Mouse (Mus musculus) ES-E14 (cell line): ENCODE results near the gene Eif2s2.

ENCODE experiments used
- CHD2 ChIP-seq: IDR thresholded peaks from 2 replicates; pipeline ENCODE4 v1.6.1; 2014; ENCODE audit warnings: mild to moderate bottlenecking, low read depth, low read length, inconsistent platforms
- MAFK ChIP-seq: IDR thresholded peaks from 2 replicates; pipeline ENCODE4 v1.6.1; 2014; ENCODE audit warnings: mild to moderate bottlenecking, low read depth, low read length, inconsistent platforms; ENCODE audit not compliant: insufficient read depth
- ZC3H11A ChIP-seq: IDR thresholded peaks from 2 replicates; pipeline ENCODE4 v1.6.1; 2012; ENCODE audit warnings: low read depth, mild to moderate bottlenecking, inconsistent platforms, low read length, borderline replicate concordance
- ZNF384 ChIP-seq: IDR thresholded peaks from 2 replicates; pipeline ENCODE4 v1.6.1; 2012; ENCODE audit warnings: low read depth, low read length, inconsistent platforms

- TF ChIP-seq ZC3H11A = no peak
- no peak for TF ChIP-seq CHD2
- no peak for TF ChIP-seq ZNF384
- TF ChIP-seq MAFK = no peak
Measured at GRCm38 (mm10) chr2:154916547-154916946, 23.8 kb upstream of the Eif2s2 start.
